Mouse (Mus musculus) spleen, adult 2 months (tissue): ENCODE data around the gene Cuedc2. TPM values are rescaled to one million over a fixed set of nuclear protein-coding genes. Genes with fewer than 3 reads are reported as not detected.

Experiments used
- DNase-seq, 2 experiments: peaks; one replicate each; pipeline versions ENCODE4 v3.0.0 to v3.0.0-alpha.2; 2012 to 2021; ENCODE audit warnings: low spot score in 2 of 2, low read depth in 1 of 2
- H3K27ac ChIP-seq: fragments of 200-500 bp; 2 replicates; pipeline ENCODE4 v1.5.1; 2012; ENCODE audit warnings: low read length, inconsistent platforms; ENCODE audit not compliant: insufficient read depth
- H3K27me3 ChIP-seq: fragments of 200-500 bp; 2 replicates; pipeline ENCODE4 v1.6.1; 2012; ENCODE audit warnings: mild to moderate bottlenecking, moderate library complexity, low read length, inconsistent platforms; ENCODE audit not compliant: control insufficient read depth, insufficient read depth
- H3K36me3 ChIP-seq: fragments of 200-500 bp; 2 replicates; pipeline ENCODE4 v1.6.1; 2012; ENCODE audit warnings: mild to moderate bottlenecking, low read length, inconsistent platforms; ENCODE audit not compliant: control insufficient read depth, insufficient read depth
- H3K4me1 ChIP-seq: fragments of 200-500 bp; 2 replicates; pipeline ENCODE4 v1.6.1; 2011; ENCODE audit warnings: inconsistent platforms; ENCODE audit not compliant: control insufficient read depth, insufficient read depth, insufficient read length
- H3K4me3 ChIP-seq: fragments of 200-500 bp; 2 replicates; pipeline ENCODE4 v1.5.1; 2011; ENCODE audit warnings: mild to moderate bottlenecking, inconsistent platforms; ENCODE audit not compliant: insufficient read depth, insufficient read length; ENCODE audit errors: extremely low read depth
- CTCF ChIP-seq: fragments of 200-500 bp; IDR thresholded peaks from 2 replicates; pipeline ENCODE4 v1.5.1; 2011; ENCODE audit warnings: mild to moderate bottlenecking, inconsistent platforms; ENCODE audit not compliant: insufficient read depth, insufficient read length, insufficient replicate concordance; ENCODE audit errors: extremely low read depth
- POLR2A ChIP-seq: fragments of 200-500 bp; IDR thresholded peaks from 2 replicates; pipeline ENCODE4 v1.6.1; 2011; ENCODE audit warnings: low read depth, low read length, inconsistent platforms
- WGBS: fragments of 180-500 bp; shearing (Covaris S2); methylation state at CpG from one replicate; pipeline ENCODE4 v1.1.7; 2018; 5-methylcytosine and 5-hydroxymethylcytosine counted together
- polyA plus RNA-seq: library from polyadenylated mRNA; depleted of rRNA; stranded (reverse); fragments of >200 nt; gene quantifications from 2 replicates; pipeline ENCODE4 v1.2.3, GENCODE M21; 2012

The Cuedc2 gene
- polyA plus RNA-seq, 1 experiment, result 45.3 TPM

GRCm38 (mm10) chr19:46316846-46317545 lies 21.5 kb downstream of the Cuedc2 start:
- Histone ChIP-seq H3K4me3 (no peak overlapping the region), H3K4me1 (peaks cover 13% of the 10 kb centered on the region), H3K27ac (no peak overlapping the region), H3K27me3 (peaks cover 19% of the 10 kb centered on the region), H3K36me3 (peaks cover 12% of the 10 kb centered on the region)
- no peak for DNase-seq
- TF ChIP-seq CTCF, result no peak
- TF ChIP-seq POLR2A, result no peak
- WGBS, result 37% methylated on average over 15 of the region's 15 CpGs

- no peak overlapping the region for H3K4me3 ChIP-seq
These were observed 22.5 kb downstream of the Cuedc2 start for GRCm38 (mm10) chr19:46315752-46316610.

GRCm38 (mm10) chr19:46314872-46315742 lies 23.4 kb downstream of the Cuedc2 start:
- TF ChIP-seq CTCF (no peak), POLR2A (no peak)
- H3K4me1 ChIP-seq, result peaks cover 10% of the 10 kb centered on the region
- H3K36me3 ChIP-seq, result peaks cover 30% of the 10 kb centered on the region
- DNase-seq, result no peak
- 11% methylated on average over 14 of the region's 14 CpGs for WGBS
- H3K4me3 ChIP-seq, result no peak overlapping the region
- no peak overlapping the region for H3K27ac ChIP-seq
- H3K27me3 ChIP-seq, result peaks cover 19% of the 10 kb centered on the region

More at GRCm38 (mm10) chr19:46315752-46316610, 22.5 kb downstream of the Cuedc2 start:
- Histone ChIP-seq H3K27me3 (peaks cover 19% of the 10 kb centered on the region), H3K36me3 (peaks cover 21% of the 10 kb centered on the region), H3K4me1 (peaks cover 10% of the 10 kb centered on the region), H3K27ac (no peak overlapping the region)
- WGBS, result 51% methylated on average over 12 of the region's 12 CpGs
- TF ChIP-seq CTCF, result no peak
- TF ChIP-seq POLR2A, result no peak
- no peak for DNase-seq

- no peak for DNase-seq
- peaks cover 37% of the 10 kb centered on the region for H3K36me3 ChIP-seq
- TF ChIP-seq CTCF, result no peak
- TF ChIP-seq POLR2A, result no peak
These were observed 24.3 kb downstream of the Cuedc2 start for GRCm38 (mm10) chr19:46314151-46314601.

GRCm38 (mm10) chr19:46313591-46313990 lies 24.9 kb downstream of the Cuedc2 start:
- TF ChIP-seq CTCF (no peak), POLR2A (no peak)
- Histone ChIP-seq H3K36me3 (peaks cover 40% of the 10 kb centered on the region), H3K27ac (no peak overlapping the region), H3K4me1 (peaks cover 14% of the 10 kb centered on the region), H3K27me3 (peaks cover 19% of the 10 kb centered on the region), H3K4me3 (no peak overlapping the region)
- DNase-seq, result no peak
- 92% methylated on average over 6 of the region's 6 CpGs for WGBS

More at GRCm38 (mm10) chr19:46314151-46314601, 24.3 kb downstream of the Cuedc2 start:
- Histone ChIP-seq H3K4me1 (peaks cover 10% of the 10 kb centered on the region), H3K27ac (no peak overlapping the region), H3K27me3 (peaks cover 19% of the 10 kb centered on the region), H3K4me3 (no peak overlapping the region)
- 42% methylated on average over 18 of the region's 18 CpGs for WGBS

GRCm38 (mm10) chr19:46313116-46313515 lies 25.4 kb downstream of the Cuedc2 start:
- peaks cover 14% of the 10 kb centered on the region for H3K27me3 ChIP-seq
- no peak overlapping the region for H3K4me3 ChIP-seq
- TF ChIP-seq CTCF, result no peak
- TF ChIP-seq POLR2A, result no peak
- no peak overlapping the region for H3K27ac ChIP-seq
- H3K36me3 ChIP-seq, result peaks cover 45% of the 10 kb centered on the region
- H3K4me1 ChIP-seq, result peaks cover 18% of the 10 kb centered on the region
- WGBS, result 90% methylated on average over 9 of the region's 9 CpGs
- no peak for DNase-seq
